Mouse (Mus musculus) midbrain, embryonic 16.5 days (tissue): ENCODE measurements at regions not wholly inside any gene's neighbourhood (a gene's known extent, or its start where the extent isn't known, plus 50 kb on each side); places are given as distances from the start of the nearest gene placed in this dataset.

Experiments
- ATAC-seq: fragments of 200-750 bp; cut with Nextera tagmentation; 2 replicates; pipeline ENCODE4 v1.8.0; 2017; ENCODE audit warnings: moderate TSS enrichment
- H3K27ac ChIP-seq: fragments of 300-500 bp; sonication (generic); 2 replicates; pipeline ENCODE4 v1.5.1; 2014; ENCODE audit warnings: mild to moderate bottlenecking, low read length, mixed read lengths
- H3K27me3 ChIP-seq: fragments of 300-500 bp; sonication (generic); 2 replicates; pipeline ENCODE4 v1.6.1; 2014; ENCODE audit warnings: low read depth, low read length, mixed read lengths; ENCODE audit not compliant: control insufficient read depth, insufficient read depth
- H3K36me3 ChIP-seq: fragments of 300-500 bp; sonication (generic); 2 replicates; pipeline ENCODE4 v1.6.1; 2014; ENCODE audit warnings: mild to moderate bottlenecking, low read length, moderate library complexity, mixed read lengths; ENCODE audit not compliant: control insufficient read depth, insufficient read depth
- H3K4me1 ChIP-seq: fragments of 300-500 bp; sonication (generic); 2 replicates; pipeline ENCODE4 v1.6.1; 2014; ENCODE audit warnings: mild to moderate bottlenecking, low read length, mixed read lengths; ENCODE audit not compliant: control insufficient read depth, insufficient read depth
- H3K4me2 ChIP-seq: fragments of 300-500 bp; sonication (generic); 2 replicates; pipeline ENCODE4 v1.6.1; 2014; ENCODE audit warnings: mild to moderate bottlenecking, low read length, mixed read lengths
- H3K4me3 ChIP-seq: fragments of 300-500 bp; sonication (generic); 2 replicates; pipeline ENCODE4 v1.5.1; 2014; ENCODE audit warnings: low read depth, mild to moderate bottlenecking, low read length, moderate library complexity, mixed read lengths
- H3K9ac ChIP-seq: fragments of 300-500 bp; sonication (generic); 2 replicates; pipeline ENCODE4 v1.6.1; 2014; ENCODE audit warnings: low read depth, low read length, mixed read lengths
- H3K9me3 ChIP-seq: fragments of 300-500 bp; sonication (generic); replicated peaks from 2 replicates; pipeline ENCODE4 v1.6.1; 2014; ENCODE audit warnings: mild to moderate bottlenecking, low read length, mixed read lengths; ENCODE audit not compliant: control insufficient read depth, poor library complexity, severe bottlenecking
- WGBS: fragments of 180-500 bp; shearing (Covaris S2); extraction: QIAGEN DNeasy Blood & Tissue Kit; methylation state at CpG from one replicate; pipeline ENCODE4 v1.1.7; 2014; 5-methylcytosine and 5-hydroxymethylcytosine counted together

DNA sequence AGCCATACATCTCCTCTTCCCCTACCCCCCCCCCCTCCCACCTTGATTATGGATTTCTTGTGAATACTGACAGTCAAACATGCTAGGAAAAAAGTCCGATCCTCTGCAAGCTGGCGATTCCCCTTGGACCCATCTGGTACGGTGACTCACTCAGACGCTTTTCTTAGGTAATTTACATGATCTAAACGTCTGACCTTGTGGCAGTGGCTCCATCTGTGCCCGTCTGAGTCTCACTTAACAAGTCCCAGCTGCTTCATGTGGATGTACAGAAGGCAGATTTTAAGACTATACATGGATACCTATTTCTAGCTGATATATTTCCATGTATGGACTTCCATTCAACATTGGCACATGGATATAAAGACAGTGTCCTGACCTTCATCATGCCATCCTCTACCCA is 481.0 kb downstream of the Lipi start:
- Histone ChIP-seq H3K27me3 (no peaks in the 10 kb centered on the region), H3K9me3 (no peaks in the 10 kb centered on the region), H3K4me2 (no peak overlapping the region), H3K9ac (no peak overlapping the region), H3K27ac (no peak overlapping the region), H3K4me3 (no peak overlapping the region), H3K4me1 (no peaks in the 10 kb centered on the region), H3K36me3 (no peaks in the 10 kb centered on the region)
- 44% methylated on average over 6 of the region's 6 CpGs for WGBS
- ATAC-seq, result no peak

- Histone ChIP-seq H3K4me3 (peak overlapping the region; percentile 41), H3K4me1 (peaks cover 13% of the 10 kb centered on the region), H3K27me3 (no peaks in the 10 kb centered on the region), H3K9ac (peak overlapping the region; percentile 30; the same call in 1 of the 2 replicates), H3K9me3 (no peaks in the 10 kb centered on the region), H3K27ac (no peak overlapping the region; the same call in 1 of the 2 replicates), H3K36me3 (no peaks in the 10 kb centered on the region), H3K4me2 (peak overlapping the region; percentile 74)
- WGBS, result 22% methylated on average over 6 of the region's 6 CpGs
- peak; percentile 46 for ATAC-seq
These were observed 492.7 kb downstream of the Lipi start for GRCm38 (mm10) chr16:75093163-75093562.

DNA sequence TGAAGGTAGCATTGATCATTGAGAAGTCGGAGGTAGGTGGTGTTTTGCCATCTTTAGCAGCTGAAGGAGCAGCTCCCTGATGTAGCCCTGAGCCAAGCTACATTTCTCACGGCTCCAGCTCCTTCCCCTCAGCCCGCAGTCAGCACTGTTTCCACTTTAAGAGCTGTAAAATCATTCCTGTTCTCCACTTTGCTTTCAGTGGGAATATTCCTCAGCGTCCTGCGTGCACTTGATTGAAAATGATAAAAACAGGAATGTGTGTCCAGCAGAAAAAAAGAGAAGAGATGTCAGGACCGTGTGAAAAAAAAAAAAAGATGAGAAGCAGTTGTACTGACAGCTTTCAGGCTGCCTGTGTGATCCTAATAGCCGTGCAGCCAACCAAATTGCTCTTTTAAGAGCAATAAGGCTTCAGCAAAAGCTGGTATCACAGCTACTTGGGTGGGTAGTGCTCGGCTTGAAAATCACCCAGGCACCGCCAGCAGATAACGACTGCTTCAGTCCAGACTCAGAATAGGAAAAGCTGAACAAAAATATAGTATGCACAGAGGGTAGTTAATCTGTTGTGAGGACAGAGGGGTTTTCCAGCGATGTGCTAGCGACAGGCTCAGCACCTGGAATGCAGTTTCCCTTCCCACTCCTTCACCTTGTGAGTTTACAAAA is 493.3 kb downstream of the Lipi start:
- H3K4me2 ChIP-seq, result peak overlapping the region; percentile 74
- H3K4me1 ChIP-seq, result peaks cover 13% of the 10 kb centered on the region
- WGBS, result 6% methylated on average over 12 of the region's 12 CpGs
- H3K9ac ChIP-seq, result peak overlapping the region; percentile 30
- peak overlapping the region; percentile 41 for H3K4me3 ChIP-seq
- no peaks in the 10 kb centered on the region for H3K36me3 ChIP-seq
- no peaks in the 10 kb centered on the region for H3K27me3 ChIP-seq
- peak overlapping the region; percentile 54 for H3K27ac ChIP-seq
- no peaks in the 10 kb centered on the region for H3K9me3 ChIP-seq
- peak; percentile 83 for ATAC-seq

DNA sequence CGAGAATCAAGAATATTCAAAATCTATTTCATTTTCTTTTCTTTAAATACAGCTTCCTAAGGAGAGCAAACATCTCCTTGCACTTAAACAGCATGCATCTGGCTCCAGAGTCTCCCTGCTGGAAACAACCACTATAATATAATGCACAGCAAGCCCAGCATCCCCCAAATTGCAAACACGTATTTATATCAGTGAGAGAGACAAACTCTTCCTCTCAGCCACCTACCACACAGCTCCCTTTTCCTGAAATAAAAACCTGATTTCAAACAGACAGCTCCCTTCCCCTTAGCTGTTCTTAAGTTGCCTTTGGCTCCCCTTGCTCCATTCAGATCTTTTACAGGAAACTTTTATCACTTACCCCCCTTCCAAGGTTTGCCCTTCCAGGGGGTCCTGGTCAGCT is 493.9 kb downstream of the Lipi start:
- peak overlapping the region; percentile 41 for H3K4me3 ChIP-seq
- peaks cover 13% of the 10 kb centered on the region for H3K4me1 ChIP-seq
- no peaks in the 10 kb centered on the region for H3K36me3 ChIP-seq
- peak overlapping the region; percentile 54 for H3K27ac ChIP-seq
- H3K4me2 ChIP-seq, result peak overlapping the region; percentile 74
- ATAC-seq, result peak; percentile 20; the same call in 1 of the 2 replicates
- 35% methylated on average over 2 of the region's 2 CpGs for WGBS
- H3K9me3 ChIP-seq, result no peaks in the 10 kb centered on the region
- no peaks in the 10 kb centered on the region for H3K27me3 ChIP-seq
- peak overlapping the region; percentile 30 for H3K9ac ChIP-seq

GRCm38 (mm10) chr16:75089383-75090035 is 496.4 kb downstream of the Lipi start:
- H3K4me3 ChIP-seq, result no peak overlapping the region
- H3K27ac ChIP-seq, result no peak overlapping the region
- H3K9me3 ChIP-seq, result no peaks in the 10 kb centered on the region
- H3K27me3 ChIP-seq, result no peaks in the 10 kb centered on the region
- 47% methylated on average over 6 of the region's 6 CpGs for WGBS
- peaks cover 13% of the 10 kb centered on the region for H3K4me1 ChIP-seq
- H3K4me2 ChIP-seq, result 0 out of 2 replicates have a peak overlapping the region, but pooled peaks have one; percentile 14
- no peaks in the 10 kb centered on the region for H3K36me3 ChIP-seq
- H3K9ac ChIP-seq, result no peak overlapping the region
- ATAC-seq, result no peak

DNA sequence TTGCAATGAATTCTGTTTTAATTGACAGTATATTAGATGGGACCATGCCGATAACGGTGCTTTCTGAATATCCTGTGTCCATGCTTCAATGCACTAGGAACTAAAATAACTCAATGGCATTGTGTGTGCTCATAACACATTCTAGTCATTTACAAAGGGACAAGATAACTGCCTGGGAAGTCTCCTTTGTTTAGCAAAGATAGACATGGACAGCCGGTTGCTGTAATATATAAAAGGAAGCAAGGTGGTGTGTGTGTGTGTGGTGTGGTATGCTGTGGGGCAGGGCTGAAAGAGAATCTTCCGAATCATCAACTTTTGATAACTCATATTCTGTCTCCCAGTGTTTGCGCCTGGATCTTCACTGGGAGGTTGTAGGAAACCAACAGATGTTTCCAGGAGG is 497.2 kb downstream of the Lipi start:
- Histone ChIP-seq H3K27ac (no peak overlapping the region), H3K4me2 (no peak overlapping the region), H3K27me3 (no peaks in the 10 kb centered on the region), H3K9ac (no peak overlapping the region), H3K9me3 (no peaks in the 10 kb centered on the region), H3K4me1 (peaks cover 13% of the 10 kb centered on the region), H3K36me3 (no peaks in the 10 kb centered on the region), H3K4me3 (no peak overlapping the region)
- 74% methylated on average over 5 of the region's 5 CpGs for WGBS
- ATAC-seq, result no peak

DNA sequence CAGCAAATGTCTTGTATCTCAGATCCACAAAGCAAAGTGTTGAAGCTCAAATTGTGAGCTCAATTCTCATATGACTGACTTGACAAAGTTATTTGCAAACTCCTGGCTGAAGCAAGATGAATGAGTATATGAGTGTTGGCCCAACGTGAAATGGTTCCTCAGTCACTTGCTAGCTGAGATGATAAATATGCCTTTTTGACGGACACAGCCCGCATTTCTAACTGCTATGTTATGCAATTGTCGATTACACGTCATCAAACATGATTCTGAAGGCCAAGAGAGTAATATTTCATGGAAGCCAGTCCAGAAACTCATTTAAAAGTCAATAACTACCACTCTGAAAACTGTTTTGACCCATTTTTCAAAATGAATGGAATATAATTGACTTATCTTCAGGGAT is 520.6 kb downstream of the Lipi start:
- 82% methylated on average over 5 of the region's 5 CpGs for WGBS
- no peak for ATAC-seq
- Histone ChIP-seq H3K36me3 (no peaks in the 10 kb centered on the region), H3K9me3 (no peaks in the 10 kb centered on the region), H3K9ac (no peak overlapping the region), H3K4me3 (no peak overlapping the region), H3K4me1 (no peaks in the 10 kb centered on the region), H3K27me3 (no peaks in the 10 kb centered on the region), H3K27ac (no peak overlapping the region), H3K4me2 (no peak overlapping the region)

GRCm38 (mm10) chr16:75052953-75053352 is 532.9 kb downstream of the Lipi start:
- Histone ChIP-seq H3K4me1 (no peaks in the 10 kb centered on the region), H3K27me3 (no peaks in the 10 kb centered on the region), H3K4me3 (no peak overlapping the region), H3K27ac (no peak overlapping the region), H3K9me3 (no peaks in the 10 kb centered on the region), H3K36me3 (no peaks in the 10 kb centered on the region), H3K9ac (no peak overlapping the region), H3K4me2 (no peak overlapping the region)
- no peak for ATAC-seq

DNA sequence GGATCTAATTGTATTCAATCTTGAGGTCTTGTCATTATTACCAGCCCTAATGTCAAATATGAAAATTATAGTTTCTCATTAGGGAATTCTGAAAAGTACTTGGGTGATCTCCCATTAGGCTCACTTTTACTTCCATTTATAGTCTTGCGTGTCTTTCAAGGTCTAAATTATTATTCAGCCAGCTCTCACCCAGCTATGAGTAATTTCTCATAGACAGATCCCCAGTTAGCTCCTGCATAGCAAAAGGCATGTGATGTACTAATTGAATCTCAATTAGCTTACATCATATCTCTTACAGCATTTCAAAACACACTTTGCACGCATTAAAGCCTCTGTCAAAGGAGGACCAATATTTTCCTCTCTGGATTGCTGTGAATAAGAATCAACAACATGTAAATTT is 539.9 kb downstream of the Lipi start:
- 78% methylated on average over 2 of the region's 2 CpGs for WGBS
- ATAC-seq, result no peak
- Histone ChIP-seq H3K9ac (no peak overlapping the region), H3K9me3 (no peaks in the 10 kb centered on the region), H3K4me3 (no peak overlapping the region), H3K36me3 (no peaks in the 10 kb centered on the region), H3K4me2 (no peak overlapping the region), H3K27me3 (no peaks in the 10 kb centered on the region), H3K4me1 (no peaks in the 10 kb centered on the region), H3K27ac (no peak overlapping the region)
